Mouse (Mus musculus) midbrain, embryonic 11.5 days (tissue): ENCODE measurements at regions not wholly inside any gene's neighbourhood (a gene's known extent, or its start where the extent isn't known, plus 50 kb on each side); places are given as distances from the start of the nearest gene placed in this dataset.
A peak's percentile ranks its signal among the peaks of the same experiment; 100 is the strongest.

Experiments
- ATAC-seq: fragments of 200-750 bp; cut with Nextera tagmentation; 2 replicates; pipeline ENCODE4 v1.8.0; 2017; ENCODE audit warnings: moderate TSS enrichment, moderate library complexity; ENCODE audit not compliant: low FRiP score
- DNase-seq: peaks from one replicate; pipeline ENCODE4 v3.0.0; 2015; ENCODE audit warnings: low spot score; ENCODE audit errors: missing footprints
- H3K27ac ChIP-seq: fragments of 300-500 bp; sonication (generic); 2 replicates; pipeline ENCODE4 v1.5.1; 2014; ENCODE audit warnings: low read depth, low read length
- H3K27me3 ChIP-seq: fragments of 300-500 bp; sonication (generic); 2 replicates; pipeline ENCODE4 v1.6.1; 2014; ENCODE audit warnings: mild to moderate bottlenecking, low read length, moderate library complexity, mixed read lengths; ENCODE audit not compliant: control insufficient read depth, insufficient read depth
- H3K36me3 ChIP-seq: fragments of 300-500 bp; sonication (generic); 2 replicates; pipeline ENCODE4 v1.6.1; 2014; ENCODE audit warnings: mild to moderate bottlenecking, low read length, moderate library complexity, mixed read lengths; ENCODE audit not compliant: control insufficient read depth, insufficient read depth
- H3K4me1 ChIP-seq: fragments of 300-500 bp; sonication (generic); 2 replicates; pipeline ENCODE4 v1.6.1; 2014; ENCODE audit warnings: low read length; ENCODE audit not compliant: control insufficient read depth, insufficient read depth
- H3K4me2 ChIP-seq: fragments of 300-500 bp; sonication (generic); 2 replicates; pipeline ENCODE4 v1.6.1; 2014; ENCODE audit warnings: mild to moderate bottlenecking, moderate library complexity
- H3K4me3 ChIP-seq: fragments of 300-500 bp; sonication (generic); 2 replicates; pipeline ENCODE4 v1.5.1; 2014; ENCODE audit warnings: low read depth, low read length
- H3K9ac ChIP-seq: fragments of 300-500 bp; sonication (generic); 2 replicates; pipeline ENCODE4 v1.6.1; 2014; ENCODE audit warnings: low read length
- H3K9me3 ChIP-seq: fragments of 300-500 bp; sonication (generic); 2 replicates; pipeline ENCODE4 v1.6.1; 2016; ENCODE audit warnings: low read length; ENCODE audit not compliant: control insufficient read depth
- WGBS: fragments of 180-500 bp; shearing (Covaris S2); extraction: QIAGEN DNeasy Blood & Tissue Kit; methylation state at CpG from one replicate; pipeline ENCODE4 v1.1.7; 2014; 5-methylcytosine and 5-hydroxymethylcytosine counted together

GRCm38 (mm10) chr12:54545821-54546608, 110.4 kb downstream of the Sptssa start:
- Histone ChIP-seq H3K27ac (no peak overlapping the region), H3K36me3 (no peaks in the 10 kb centered on the region), H3K4me2 (peak overlapping the region; percentile 26; the same call in 1 of the 2 replicates), H3K9me3 (no peaks in the 10 kb centered on the region), H3K9ac (peak overlapping the region; percentile 44), H3K27me3 (no peaks in the 10 kb centered on the region), H3K4me3 (no peak overlapping the region), H3K4me1 (peaks cover 3% of the 10 kb centered on the region; the same call in 1 of the 2 replicates)
- WGBS = 36% methylated on average over 16 of the region's 16 CpGs
- DNase-seq (peak; percentile 97), ATAC-seq (peak; percentile 46; the same call in 1 of the 2 replicates)

- H3K4me3 ChIP-seq = no peak overlapping the region
- H3K36me3 ChIP-seq = no peaks in the 10 kb centered on the region
- H3K9me3 ChIP-seq = no peaks in the 10 kb centered on the region
- peaks cover 4% of the 10 kb centered on the region; the same call in 1 of the 2 replicates for H3K4me1 ChIP-seq
- ATAC-seq (no peak), DNase-seq (peak; percentile 2)
- whole genome bisulfite sequencing = 90% methylated on average over 4 of the region's 4 CpGs
- H3K4me2 ChIP-seq = no peak overlapping the region
- H3K27me3 ChIP-seq = no peaks in the 10 kb centered on the region
- no peak overlapping the region for H3K9ac ChIP-seq
- no peak overlapping the region for H3K27ac ChIP-seq
Observed at GRCm38 (mm10) chr12:54538320-54538705, 118.1 kb downstream of the Sptssa start.

- DNase-seq = peak; percentile 66
- no peak for ATAC-seq
- 87% methylated on average over 7 of the region's 7 CpGs for WGBS
- Histone ChIP-seq H3K27ac (no peak overlapping the region), H3K4me3 (no peak overlapping the region), H3K9ac (no peak overlapping the region), H3K9me3 (no peaks in the 10 kb centered on the region), H3K4me1 (peaks cover 4% of the 10 kb centered on the region; the same call in 1 of the 2 replicates), H3K27me3 (no peaks in the 10 kb centered on the region), H3K4me2 (no peak overlapping the region), H3K36me3 (no peaks in the 10 kb centered on the region)
Observed at GRCm38 (mm10) chr12:54537690-54538319, 118.6 kb downstream of the Sptssa start.

DNA sequence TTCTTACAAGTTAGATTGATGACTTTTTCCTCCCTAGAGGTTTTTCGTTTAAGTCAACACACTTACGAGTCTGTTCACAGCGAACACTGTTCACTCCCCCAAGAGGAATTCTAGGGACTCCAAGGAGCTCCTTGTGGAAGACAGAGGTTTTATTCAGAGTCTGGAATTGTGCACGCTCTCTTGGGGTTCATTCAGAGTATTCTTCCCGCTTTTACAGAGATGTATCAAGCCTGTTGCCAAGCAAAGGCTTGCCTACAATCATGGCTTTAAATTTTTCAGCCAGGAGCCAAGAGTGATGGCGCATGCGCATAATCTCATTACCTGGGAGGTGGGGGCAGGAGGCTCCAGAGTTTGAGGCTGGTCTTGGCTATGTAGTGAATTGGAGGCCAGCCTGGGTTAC, 119.4 kb downstream of the Sptssa start:
- no peaks in the 10 kb centered on the region for H3K27me3 ChIP-seq
- H3K4me3 ChIP-seq = no peak overlapping the region
- no peak overlapping the region for H3K4me2 ChIP-seq
- no peak overlapping the region for H3K27ac ChIP-seq
- no peaks in the 10 kb centered on the region for H3K36me3 ChIP-seq
- DNase-seq (no peak), ATAC-seq (no peak)
- H3K4me1 ChIP-seq = peaks cover 4% of the 10 kb centered on the region; the same call in 1 of the 2 replicates
- WGBS = 89% methylated on average over 7 of the region's 7 CpGs
- no peaks in the 10 kb centered on the region for H3K9me3 ChIP-seq
- no peak overlapping the region for H3K9ac ChIP-seq

GRCm38 (mm10) chr12:54535556-54536516, 120.5 kb downstream of the Sptssa start:
- H3K4me1 ChIP-seq = peaks cover 4% of the 10 kb centered on the region; the same call in 1 of the 2 replicates
- DNase-seq (peak; percentile 86), ATAC-seq (no peak)
- H3K4me2 ChIP-seq = no peak overlapping the region
- no peaks in the 10 kb centered on the region for H3K36me3 ChIP-seq
- H3K4me3 ChIP-seq = no peak overlapping the region
- no peaks in the 10 kb centered on the region for H3K27me3 ChIP-seq
- no peak overlapping the region for H3K27ac ChIP-seq
- WGBS = 52% methylated on average over 6 of the region's 9 CpGs
- no peak overlapping the region for H3K9ac ChIP-seq
- no peaks in the 10 kb centered on the region for H3K9me3 ChIP-seq

GRCm38 (mm10) chr12:54534910-54535309, 121.5 kb downstream of the Sptssa start:
- Histone ChIP-seq H3K9ac (no peak overlapping the region), H3K27me3 (no peaks in the 10 kb centered on the region), H3K4me2 (no peak overlapping the region), H3K4me3 (no peak overlapping the region), H3K27ac (no peak overlapping the region), H3K9me3 (no peaks in the 10 kb centered on the region), H3K36me3 (no peaks in the 10 kb centered on the region), H3K4me1 (peaks cover 4% of the 10 kb centered on the region; the same call in 1 of the 2 replicates)
- 75% methylated on average over 7 of the region's 7 CpGs for WGBS
- DNase-seq (peak; percentile 37), ATAC-seq (no peak)

GRCm38 (mm10) chr12:54533134-54533533, 123.2 kb downstream of the Sptssa start:
- Histone ChIP-seq H3K27me3 (no peaks in the 10 kb centered on the region), H3K27ac (no peak overlapping the region), H3K4me2 (no peak overlapping the region), H3K4me3 (no peak overlapping the region), H3K36me3 (no peaks in the 10 kb centered on the region), H3K9me3 (no peaks in the 10 kb centered on the region), H3K9ac (no peak overlapping the region), H3K4me1 (peaks cover 4% of the 10 kb centered on the region; the same call in 1 of the 2 replicates)
- no peak for ATAC-seq
- 58% methylated on average over 5 of the region's 5 CpGs for WGBS
- no peak for DNase-seq

DNA sequence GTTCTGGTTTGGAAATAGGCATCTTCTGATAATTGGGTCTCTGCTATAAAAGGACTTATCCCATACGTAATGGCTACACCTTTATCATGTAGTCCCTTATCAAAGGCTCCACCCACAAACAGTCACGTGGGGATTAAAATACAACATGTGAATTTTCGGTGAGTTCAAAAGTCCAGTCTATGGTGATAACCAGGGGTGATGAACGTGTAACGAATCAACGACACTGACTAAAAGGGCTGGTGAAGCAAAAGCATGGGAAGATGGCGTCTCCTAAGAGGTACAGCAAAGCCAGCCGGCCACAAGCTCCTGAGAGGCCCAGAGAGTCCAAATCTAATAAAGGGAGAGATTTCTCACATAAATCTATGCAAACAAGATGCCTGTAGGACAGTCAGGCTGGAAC, 124.3 kb downstream of the Sptssa start:
- H3K4me1 ChIP-seq = peaks cover 4% of the 10 kb centered on the region; the same call in 1 of the 2 replicates
- no peak overlapping the region for H3K27ac ChIP-seq
- H3K27me3 ChIP-seq = no peaks in the 10 kb centered on the region
- H3K4me3 ChIP-seq = no peak overlapping the region
- DNase-seq = no peak
- H3K36me3 ChIP-seq = no peaks in the 10 kb centered on the region
- H3K9ac ChIP-seq = no peak overlapping the region
- H3K9me3 ChIP-seq = no peaks in the 10 kb centered on the region
- no peak for ATAC-seq
- no peak overlapping the region for H3K4me2 ChIP-seq
- 90% methylated on average over 8 of the region's 8 CpGs for WGBS
